Mouse (Mus musculus) MEL (cell line): ENCODE measurements around the gene Frmd4a. TPM values are rescaled to one million over a fixed set of nuclear protein-coding genes. Genes with fewer than 3 reads are reported as not detected.

Experiments used
- DNase-seq: peaks from one replicate; pipeline ENCODE4 v3.0.0; 2011; ENCODE audit warnings: low read depth, low spot score
- H3K27ac ChIP-seq: 2 replicates; pipeline ENCODE4 v1.5.1; 2012; ENCODE audit warnings: low read depth, mild to moderate bottlenecking, control low read depth, low read length, moderate library complexity; ENCODE audit not compliant: control insufficient read depth
- H3K27me3 ChIP-seq, 2 experiments: fragments of 150-350 bp in 1 of 2; sonication (generic) in 1 of 2; 2 replicates each; pipeline ENCODE4 v1.6.1; 2012; ENCODE audit warnings: low read length in 2 of 2, mild to moderate bottlenecking in 2 of 2, improper control_type of control experiment in 1 of 2, moderate library complexity in 1 of 2; ENCODE audit not compliant: insufficient read depth in 2 of 2, control insufficient read depth in 1 of 2
- H3K36me3 ChIP-seq, 2 experiments: 2 replicates each; pipeline ENCODE4 v1.6.1; 2012 to 2014; ENCODE audit warnings: low read length in 2 of 2, improper control_type of control experiment in 1 of 2, inconsistent platforms in 1 of 2, mild to moderate bottlenecking in 1 of 2; ENCODE audit not compliant: insufficient read depth in 2 of 2, control insufficient read depth in 1 of 2
- H3K4me1 ChIP-seq, 2 experiments: fragments of 150-350 bp in 1 of 2; sonication (generic) in 1 of 2; 2 replicates each; pipeline ENCODE4 v1.6.1; 2012; ENCODE audit warnings: low read length in 2 of 2, improper control_type of control experiment in 1 of 2, mild to moderate bottlenecking in 1 of 2; ENCODE audit not compliant: insufficient read depth in 2 of 2, control insufficient read depth in 1 of 2
- H3K4me3 ChIP-seq, 2 experiments: fragments of 150-350 bp in 1 of 2; sonication (generic) in 1 of 2; 2 replicates each; pipeline ENCODE4 v1.5.1; 2012; ENCODE audit warnings: low read depth in 2 of 2, low read length in 2 of 2, mild to moderate bottlenecking in 2 of 2, moderate library complexity in 2 of 2, control low read depth in 1 of 2, improper control_type of control experiment in 1 of 2; ENCODE audit not compliant: control insufficient read depth in 1 of 2, insufficient read depth in 1 of 2
- H3K79me2 ChIP-seq: 2 replicates; pipeline ENCODE4 v1.6.1; 2012; ENCODE audit warnings: mild to moderate bottlenecking, low read length, moderate library complexity; ENCODE audit not compliant: control insufficient read depth, poor library complexity, insufficient read depth
- H3K9ac ChIP-seq: 2 replicates; pipeline ENCODE4 v1.6.1; 2012; ENCODE audit warnings: low read depth, mild to moderate bottlenecking, control low read depth, low read length, moderate library complexity; ENCODE audit not compliant: control insufficient read depth, poor library complexity, severe bottlenecking
- H3K9me3 ChIP-seq: fragments of 150-350 bp; sonication (generic); replicated peaks from 2 replicates; pipeline ENCODE4 v1.6.1; 2012; ENCODE audit warnings: mild to moderate bottlenecking, low read length, improper control_type of control experiment, moderate library complexity; ENCODE audit not compliant: insufficient read depth
- BHLHE40 ChIP-seq: IDR thresholded peaks from 2 replicates; pipeline ENCODE4 v1.6.1; 2012; ENCODE audit warnings: low read depth, mild to moderate bottlenecking, inconsistent platforms, low read length, improper control_type of control experiment, borderline replicate concordance
- ELF1 ChIP-seq: IDR thresholded peaks from 2 replicates; pipeline ENCODE4 v1.6.1; 2014; ENCODE audit warnings: low read depth, mild to moderate bottlenecking, inconsistent platforms, low read length, improper control_type of control experiment, moderate library complexity
- GABPA ChIP-seq: IDR thresholded peaks from 2 replicates; pipeline ENCODE4 v1.6.1; 2012; ENCODE audit warnings: low read depth, mild to moderate bottlenecking, inconsistent platforms, low read length, improper control_type of control experiment, moderate library complexity
- GATA1 ChIP-seq: IDR thresholded peaks from 2 replicates; pipeline ENCODE4 v1.6.1; 2011; ENCODE audit warnings: low read depth, low read length, improper control_type of control experiment
- KAT2A ChIP-seq: conservative IDR thresholded peaks from 2 replicates; pipeline ENCODE4 v1.6.1; 2012; ENCODE audit warnings: low read depth, low read length, improper control_type of control experiment, inconsistent platforms
- MAFK ChIP-seq: IDR thresholded peaks from 2 replicates; pipeline ENCODE4 v1.6.1; 2011; ENCODE audit warnings: low read depth, mild to moderate bottlenecking, low read length, improper control_type of control experiment, borderline replicate concordance
- NRF1 ChIP-seq: IDR thresholded peaks from 2 replicates; pipeline ENCODE4 v1.6.1; 2014; ENCODE audit warnings: low read depth, mild to moderate bottlenecking, inconsistent platforms, low read length, improper control_type of control experiment, moderate library complexity; ENCODE audit not compliant: poor library complexity, insufficient read depth, severe bottlenecking
- POLR2A ChIP-seq, 2 experiments: IDR thresholded peaks; 2 replicates each; pipeline ENCODE4 v1.6.1; 2011 to 2012; ENCODE audit warnings: low read length in 2 of 2, mild to moderate bottlenecking in 2 of 2, control low read depth in 1 of 2, improper control_type of control experiment in 1 of 2, low read depth in 1 of 2, moderate library complexity in 1 of 2; ENCODE audit not compliant: control insufficient read depth in 1 of 2, insufficient read depth in 1 of 2, poor library complexity in 1 of 2
- POLR2AphosphoS5 ChIP-seq: IDR thresholded peaks from 2 replicates; pipeline ENCODE4 v1.6.1; 2012; ENCODE audit warnings: low read depth, borderline replicate concordance, mild to moderate bottlenecking, inconsistent platforms, low read length, moderate library complexity, mixed read lengths
- SIN3A ChIP-seq: IDR thresholded peaks from 2 replicates; pipeline ENCODE4 v1.6.1; 2012; ENCODE audit warnings: low read length, improper control_type of control experiment, inconsistent platforms
- SMC3 ChIP-seq: IDR thresholded peaks from 2 replicates; pipeline ENCODE4 v1.6.1; 2011; ENCODE audit warnings: low read depth, low read length, improper control_type of control experiment
- UBTF ChIP-seq: IDR thresholded peaks from 2 replicates; pipeline ENCODE4 v1.6.1; 2012; ENCODE audit warnings: low read depth, mild to moderate bottlenecking, inconsistent platforms, low read length, improper control_type of control experiment, moderate library complexity, borderline replicate concordance; ENCODE audit not compliant: insufficient read depth
- USF1 ChIP-seq: IDR thresholded peaks from 2 replicates; pipeline ENCODE4 v1.6.1; 2014; ENCODE audit warnings: low read depth, mild to moderate bottlenecking, inconsistent platforms, low read length, improper control_type of control experiment, moderate library complexity
- USF2 ChIP-seq, 2 experiments: IDR thresholded peaks; 2 replicates each; pipeline ENCODE4 v1.6.1; 2011 to 2012; ENCODE audit warnings: improper control_type of control experiment in 2 of 2, low read length in 2 of 2, borderline replicate concordance in 1 of 2, inconsistent platforms in 1 of 2, low read depth in 1 of 2, mild to moderate bottlenecking in 1 of 2; ENCODE audit not compliant: insufficient read depth in 1 of 2
- ZC3H11A ChIP-seq: IDR thresholded peaks from 2 replicates; pipeline ENCODE4 v1.6.1; 2012; ENCODE audit warnings: low read depth, mild to moderate bottlenecking, inconsistent platforms, low read length, improper control_type of control experiment
- ZMIZ1 ChIP-seq: IDR thresholded peaks from 2 replicates; pipeline ENCODE4 v1.6.1; 2012; ENCODE audit warnings: low read depth, mild to moderate bottlenecking, inconsistent platforms, low read length, improper control_type of control experiment, moderate library complexity
- ZNF384 ChIP-seq: IDR thresholded peaks from 2 replicates; pipeline ENCODE4 v1.6.1; 2012; ENCODE audit warnings: low read depth, mild to moderate bottlenecking, inconsistent platforms, low read length, improper control_type of control experiment
- polyA plus RNA-seq, 2 experiments: library from polyadenylated mRNA; stranded (reverse) in 1 of 2; unstranded in 1 of 2; fragments of >175 nt in 1 of 2; fragments of >200 nt in 1 of 2; gene quantifications; 2 replicates each; pipeline versions ENCODE4 v1.2.1 to v1.2.4; 2012; ENCODE audit warnings: low replicate concordance in 2 of 2, low read depth in 1 of 2; ENCODE audit not compliant: insufficient read length in 2 of 2, insufficient read depth in 1 of 2, missing spikeins in 1 of 2
- total RNA-seq: library from RNA; depleted of rRNA; stranded (reverse); fragments of 300-350 nt; gene quantifications from 2 replicates; pipeline ENCODE4 v1.2.3, GENCODE M21; 2012

Gene Frmd4a
- total and polyA plus RNA-seq, 3 experiments, result 6.4 to 14.4 TPM; not detected in 1

DNA sequence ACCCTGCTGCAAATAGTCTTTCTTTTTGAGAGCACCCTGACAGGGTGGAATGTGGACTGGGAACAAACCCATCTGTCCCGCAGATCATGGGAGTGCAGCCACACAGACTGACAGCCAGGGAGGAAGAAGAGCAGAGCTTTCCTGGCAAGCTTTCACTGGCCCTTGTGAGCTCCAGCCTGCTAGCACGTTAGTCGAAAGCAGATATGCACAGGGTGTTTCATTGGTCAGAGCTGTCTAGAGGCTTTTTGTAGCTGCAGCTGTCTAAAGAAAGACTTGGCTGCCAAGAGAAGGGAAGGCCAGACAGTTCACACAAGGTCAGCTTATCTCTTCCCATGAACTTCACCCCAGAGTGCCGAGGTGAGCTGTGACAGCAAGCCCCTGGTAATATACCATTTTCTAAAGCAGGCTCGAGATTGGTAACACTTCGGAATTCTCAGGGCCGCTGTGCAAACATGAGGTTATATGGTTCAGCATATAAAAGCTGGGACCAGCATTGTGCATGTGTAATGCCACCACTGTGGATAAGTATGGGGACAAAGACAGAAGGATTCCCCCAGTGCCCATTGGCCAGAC lies 500.1 kb downstream of the Frmd4a start (continued):
- no peak for TF ChIP-seq ELF1
- TF ChIP-seq ZNF384, result 0 out of 2 replicates have a peak, but pooled peaks have one; percentile 7
- TF ChIP-seq ZC3H11A, result no peak
- TF ChIP-seq ZMIZ1, result 0 out of 2 replicates have a peak, but pooled peaks have one; percentile 46
- TF ChIP-seq SIN3A, result peak; percentile 58
- TF ChIP-seq SMC3, result no peak; the same call in 1 of the 2 replicates
- no peak for TF ChIP-seq MAFK
- no peak for TF ChIP-seq USF2 (IDR thresholded peaks at IDR 0.05; ENCODE audit: borderline replicate concordance in 1 of 2, insufficient read depth in 1 of 2, low read depth in 1 of 2, low read length in 2 of 2)
- peak; percentile 67 for TF ChIP-seq GATA1
- peak in 1 of 2 experiments; percentile 46; a peak in 2 of 4 replicates for TF ChIP-seq POLR2A (IDR thresholded peaks at IDR 0.05; ENCODE audit: control insufficient read depth in 1 of 2, insufficient read depth in 1 of 2, low read depth in 1 of 2, low read length in 2 of 2, poor library complexity in 1 of 2)
- no peak for TF ChIP-seq USF1
- peak; percentile 77; the same call in 1 of the 2 replicates for TF ChIP-seq BHLHE40
- TF ChIP-seq UBTF, result 0 out of 2 replicates have a peak, but pooled peaks have one; percentile 57

DNA sequence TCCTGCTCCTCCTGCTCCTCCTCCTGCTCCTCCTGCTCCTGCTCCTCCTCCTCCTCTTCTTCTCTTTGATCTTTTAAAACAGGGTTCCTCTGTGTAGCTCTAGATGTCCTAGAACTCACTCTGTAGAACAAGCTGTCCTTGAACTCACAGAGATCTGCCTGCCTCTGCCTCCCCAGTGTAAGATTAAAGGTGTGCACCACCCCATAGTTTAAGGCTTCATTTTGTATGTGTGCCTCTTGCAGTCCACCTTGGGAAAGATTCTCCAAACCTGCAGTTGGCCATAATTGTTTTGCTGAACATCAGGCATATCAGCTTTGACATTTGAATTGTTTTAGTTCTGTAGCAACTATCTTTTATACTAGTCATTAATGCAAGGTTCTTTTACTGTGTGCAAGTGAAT lies 501.0 kb downstream of the Frmd4a start:
- Histone ChIP-seq H3K9ac (no peak overlapping the region), H3K4me3 (no peak overlapping the region), H3K79me2 (no peaks in the 10 kb centered on the region; the same call in 1 of the 2 replicates), H3K4me1 (peaks cover 17 to 23% of the 10 kb centered on the region in 2 experiments), H3K27ac (no peak overlapping the region), H3K36me3 (peaks cover 0 to 12% of the 10 kb centered on the region in 2 experiments; a peak in 2 of 4 replicates), H3K27me3 (no peaks in the 10 kb centered on the region), H3K9me3 (no peaks in the 10 kb centered on the region)
- no peak for TF ChIP-seq NRF1
- TF ChIP-seq MAFK, result no peak
- no peak for TF ChIP-seq USF1
- no peak for TF ChIP-seq GABPA
- TF ChIP-seq BHLHE40, result no peak
- TF ChIP-seq SIN3A, result no peak
- no peak for TF ChIP-seq KAT2A
- TF ChIP-seq UBTF, result no peak
- TF ChIP-seq POLR2AphosphoS5, result no peak
- no peak for DNase-seq
